Mouse (Mus musculus): ENCODE measurements around the gene Stat4. TPM values are rescaled to one million over a fixed set of nuclear protein-coding genes. Genes with fewer than 3 reads are reported as not detected.

Stat4 gene
- polyA plus RNA-seq, 1 experiment from 2014 or later: 0.38 TPM

- no peak overlapping the region for H3K27ac ChIP-seq (ENCODE audit: low read depth, low read length)
- ATAC-seq: no peak
- H3K4me1 ChIP-seq (replicated peaks; ENCODE audit: control insufficient read depth, insufficient read depth, low read length): no peaks in the 10 kb centered on the region
- 90% methylated on average over 10 of the region's 10 CpGs for WGBS
- no peak overlapping the region for H3K4me3 ChIP-seq (ENCODE audit: low read depth, low read length)
- H3K27me3 ChIP-seq (replicated peaks; ENCODE audit: control insufficient read depth, insufficient read depth, low read length): no peaks in the 10 kb centered on the region
- H3K4me2 ChIP-seq (replicated peaks; ENCODE audit: low read depth): no peak overlapping the region
- no peaks in the 10 kb centered on the region for H3K9me3 ChIP-seq (ENCODE audit: control insufficient read depth)
- H3K36me3 ChIP-seq (ENCODE audit: control insufficient read depth, insufficient read depth): peaks cover 90% of the 10 kb centered on the region
- no peak for TF ChIP-seq CTCF (IDR thresholded peaks at IDR 0.05; ENCODE audit: low read depth)
- no peak overlapping the region for H3K9ac ChIP-seq (ENCODE audit: low read depth, low read length)
Measured at GRCm38 (mm10) chr1:52156351-52156750, 169.4 kb downstream of the Stat4 start.

Other genes with a start within 250 kb of the Stat4 start
- 15.8 and 18.4 TPM in 2 replicates for gene Myo1b, start 71.1 kb upstream of the Stat4 start, polyA plus RNA-seq (2015; fragmentation: Nextera tagmentation; extraction: Ambion mirVana)
- gene Stat1, start 132.3 kb downstream of the Stat4 start, polyA plus RNA-seq (2015; fragmentation: Nextera tagmentation; extraction: Ambion mirVana): 62.6 and 67.2 TPM in 2 replicates
- gene Gls, start 246.1 kb downstream of the Stat4 start, polyA plus RNA-seq (2015; fragmentation: Nextera tagmentation; extraction: Ambion mirVana): 33.9 and 41.0 TPM in 2 replicates